Mouse (Mus musculus) heart, embryonic 11.5 days (tissue): ENCODE measurements around the gene Npepps. TPM values are rescaled to one million over a fixed set of nuclear protein-coding genes. Genes with fewer than 3 reads are reported as not detected.

ENCODE experiments used
- ATAC-seq: fragments of 200-750 bp; cut with Nextera tagmentation; replicated peaks from 2 replicates; pipeline ENCODE4 v1.8.0; 2017; ENCODE audit warnings: moderate library complexity; ENCODE audit not compliant: insufficient number of reproducible peaks, low FRiP score, low TSS enrichment
- H3K27ac ChIP-seq: fragments of 300-500 bp; sonication (generic); 2 replicates; pipeline ENCODE4 v1.5.1; 2014; ENCODE audit warnings: mild to moderate bottlenecking, low read depth, low read length
- H3K27me3 ChIP-seq: fragments of 300-500 bp; sonication (generic); 2 replicates; pipeline ENCODE4 v1.6.1; 2014; ENCODE audit warnings: mild to moderate bottlenecking, low read length, mixed read lengths; ENCODE audit not compliant: control insufficient read depth, insufficient read depth
- H3K36me3 ChIP-seq: fragments of 300-500 bp; sonication (generic); 2 replicates; pipeline ENCODE4 v1.6.1; 2014; ENCODE audit warnings: mild to moderate bottlenecking, low read length, moderate library complexity, mixed read lengths; ENCODE audit not compliant: control insufficient read depth, insufficient read depth
- H3K4me1 ChIP-seq: fragments of 300-500 bp; sonication (generic); 2 replicates; pipeline ENCODE4 v1.6.1; 2014; ENCODE audit warnings: low read length; ENCODE audit not compliant: control insufficient read depth, insufficient read depth
- H3K4me2 ChIP-seq: fragments of 300-500 bp; sonication (generic); 2 replicates; pipeline ENCODE4 v1.6.1; 2014; ENCODE audit warnings: mild to moderate bottlenecking, moderate library complexity
- H3K4me3 ChIP-seq: fragments of 300-500 bp; sonication (generic); 2 replicates; pipeline ENCODE4 v1.5.1; 2014; ENCODE audit warnings: low read depth, low read length
- H3K9ac ChIP-seq: fragments of 300-500 bp; sonication (generic); 2 replicates; pipeline ENCODE4 v1.6.1; 2014; ENCODE audit warnings: mild to moderate bottlenecking, low read depth, low read length, moderate library complexity
- H3K9me3 ChIP-seq: fragments of 300-500 bp; sonication (generic); replicated peaks from 2 replicates; pipeline ENCODE4 v1.6.1; 2016; ENCODE audit warnings: low read length; ENCODE audit not compliant: control insufficient read depth
- WGBS: fragments of 180-500 bp; shearing (Covaris S2); extraction: QIAGEN DNeasy Blood & Tissue Kit; methylation state at CpG from one replicate; pipeline ENCODE4 v1.1.7; 2014; ENCODE audit not compliant: insufficient replicate concordance; 5-methylcytosine and 5-hydroxymethylcytosine counted together
- polyA plus RNA-seq: library from polyadenylated mRNA; unstranded; fragments of >200 nt; fragmentation: Nextera tagmentation; extraction: Ambion mirVana; gene quantifications from 2 replicates; pipeline ENCODE4 v1.2.1, GENCODE M21; 2014

Gene Npepps
- polyA plus RNA-seq, 1 experiment from 2014 or later = 78.0 TPM

- Histone ChIP-seq H3K27ac (no peak overlapping the region), H3K9me3 (no peaks in the 10 kb centered on the region), H3K4me2 (0 out of 2 replicates have a peak overlapping the region, but pooled peaks have one; percentile 8), H3K36me3 (no peaks in the 10 kb centered on the region), H3K27me3 (no peaks in the 10 kb centered on the region), H3K4me1 (no peaks in the 10 kb centered on the region), H3K4me3 (no peak overlapping the region), H3K9ac (no peak overlapping the region)
- 66% methylated on average over 9 of the region's 9 CpGs for WGBS
- no peak for ATAC-seq
Measured at GRCm38 (mm10) chr11:97285852-97286775, 5.7 kb upstream of the Npepps start.

DNA sequence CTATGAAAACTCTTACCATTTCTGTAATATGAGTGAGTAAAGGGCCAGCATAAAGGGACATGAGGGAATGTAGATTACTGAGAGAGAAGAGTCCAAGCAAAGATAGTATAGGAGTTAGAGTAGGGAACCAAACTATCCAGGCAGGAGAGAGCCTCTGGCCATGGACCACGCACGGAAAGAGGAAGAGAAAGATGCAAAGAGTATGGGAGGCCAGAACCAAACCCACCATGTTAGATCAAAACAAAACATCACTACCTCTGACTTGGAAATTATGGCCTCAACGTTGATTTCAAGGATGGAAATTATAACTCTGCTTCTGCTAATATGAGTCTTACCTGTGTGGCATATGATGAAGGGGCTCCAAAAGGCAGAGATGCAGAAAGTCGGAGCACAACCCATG, 4.4 kb upstream of the Npepps start:
- Histone ChIP-seq H3K4me3 (no peak overlapping the region), H3K9me3 (no peaks in the 10 kb centered on the region), H3K4me1 (no peaks in the 10 kb centered on the region), H3K36me3 (no peaks in the 10 kb centered on the region), H3K4me2 (no peak overlapping the region), H3K9ac (no peak overlapping the region), H3K27me3 (no peaks in the 10 kb centered on the region), H3K27ac (no peak overlapping the region)
- WGBS = 76% methylated on average over 4 of the region's 4 CpGs
- ATAC-seq = no peak

- peaks cover 9% of the 10 kb centered on the region for H3K4me1 ChIP-seq
- H3K27me3 ChIP-seq = no peaks in the 10 kb centered on the region
- H3K36me3 ChIP-seq = no peaks in the 10 kb centered on the region
- ATAC-seq = no peak
- H3K4me2 ChIP-seq = no peak overlapping the region
- H3K27ac ChIP-seq = no peak overlapping the region
- WGBS = 82% methylated on average over 6 of the region's 6 CpGs
- no peaks in the 10 kb centered on the region for H3K9me3 ChIP-seq
- no peak overlapping the region for H3K4me3 ChIP-seq
- H3K9ac ChIP-seq = no peak overlapping the region
Measured at GRCm38 (mm10) chr11:97282179-97282578, 1.7 kb upstream of the Npepps start.

DNA sequence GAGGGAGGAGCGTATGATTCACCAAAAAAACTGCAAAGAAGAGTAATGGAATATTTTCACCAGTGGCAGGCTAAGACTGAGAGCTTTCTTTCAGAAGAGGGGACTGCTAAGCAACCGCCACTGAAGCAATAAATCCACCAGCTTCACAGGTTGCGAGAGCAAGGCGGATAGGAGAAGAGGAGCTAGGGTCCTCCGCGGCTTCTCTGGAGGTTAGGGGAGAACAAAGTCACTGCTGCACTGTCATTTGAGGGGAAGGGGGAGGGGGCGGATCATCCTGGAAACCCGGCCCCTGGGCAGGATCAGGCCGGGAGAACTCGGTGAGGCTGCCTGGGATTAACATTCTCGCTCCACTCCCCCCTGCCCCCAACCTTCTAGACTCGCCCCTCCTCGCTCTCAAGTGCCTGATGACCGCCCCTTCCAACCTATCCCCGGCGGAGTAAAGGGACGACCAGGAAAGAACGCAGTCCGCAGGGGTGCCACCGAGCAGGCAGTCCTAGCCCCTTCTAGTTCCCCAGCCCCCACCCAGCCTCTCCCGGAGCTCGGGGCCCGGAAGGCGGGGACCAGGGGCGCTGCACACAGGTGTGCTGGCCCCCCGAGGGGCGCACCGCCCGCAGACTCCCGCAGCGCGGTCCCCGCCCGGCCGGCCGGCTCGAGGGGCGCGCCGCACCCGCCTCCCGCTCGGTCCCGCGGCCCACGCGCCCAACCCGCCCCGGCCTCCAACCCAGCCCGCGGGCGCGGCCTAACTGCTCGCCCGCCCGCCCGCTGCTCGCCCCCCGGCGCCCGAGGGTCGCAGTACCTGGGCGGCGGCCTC, 828 bp downstream of the Npepps start:
- peak overlapping the region; percentile 99 for H3K9ac ChIP-seq
- WGBS = under 1% methylated on average over 57 of the region's 64 CpGs
- H3K27me3 ChIP-seq = no peaks in the 10 kb centered on the region
- peak overlapping the region; percentile 74 for H3K4me2 ChIP-seq
- no peaks in the 10 kb centered on the region for H3K36me3 ChIP-seq
- H3K4me3 ChIP-seq = peak overlapping the region; percentile 100
- ATAC-seq = peak; percentile 76
- no peaks in the 10 kb centered on the region for H3K9me3 ChIP-seq
- H3K4me1 ChIP-seq = peaks cover 14% of the 10 kb centered on the region
- H3K27ac ChIP-seq = peak overlapping the region; percentile 98

GRCm38 (mm10) chr11:97279040-97279404, 1.4 kb downstream of the Npepps start:
- Histone ChIP-seq H3K36me3 (no peaks in the 10 kb centered on the region), H3K4me1 (peaks cover 14% of the 10 kb centered on the region), H3K4me2 (peak overlapping the region; percentile 74), H3K27me3 (no peaks in the 10 kb centered on the region), H3K9me3 (no peaks in the 10 kb centered on the region), H3K4me3 (peak overlapping the region; percentile 100), H3K27ac (peak overlapping the region; percentile 98), H3K9ac (peak overlapping the region; percentile 99)
- no peak for ATAC-seq
- WGBS = 22% methylated on average over 11 of the region's 11 CpGs

DNA sequence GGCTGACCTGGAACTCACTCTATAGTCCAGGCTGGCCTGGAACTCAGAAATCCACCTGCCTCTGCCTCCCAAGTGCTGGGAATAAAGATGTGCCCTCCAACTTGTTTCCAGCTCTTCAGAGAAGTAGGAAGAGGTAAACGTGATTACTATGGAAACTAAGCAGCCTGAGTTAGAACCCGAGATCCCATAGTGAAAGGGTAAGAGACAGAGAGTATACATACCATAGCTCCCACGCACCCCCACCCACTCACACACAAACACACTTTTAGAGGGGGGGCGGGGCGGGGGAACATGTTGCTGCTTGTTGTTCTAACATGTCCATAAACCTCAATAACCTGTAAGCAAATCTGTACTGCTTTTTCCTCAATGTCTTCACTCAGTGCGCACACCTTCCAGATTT, 2.0 kb downstream of the Npepps start:
- H3K27me3 ChIP-seq = no peaks in the 10 kb centered on the region
- WGBS = 81% methylated on average over 6 of the region's 6 CpGs
- H3K27ac ChIP-seq = peak overlapping the region; percentile 98; the same call in 1 of the 2 replicates
- H3K4me3 ChIP-seq = peak overlapping the region; percentile 100
- peak overlapping the region; percentile 74 for H3K4me2 ChIP-seq
- peaks cover 14% of the 10 kb centered on the region for H3K4me1 ChIP-seq
- H3K9ac ChIP-seq = peak overlapping the region; percentile 99; the same call in 1 of the 2 replicates
- no peak for ATAC-seq
- H3K9me3 ChIP-seq = no peaks in the 10 kb centered on the region
- H3K36me3 ChIP-seq = no peaks in the 10 kb centered on the region

- Histone ChIP-seq H3K36me3 (no peaks in the 10 kb centered on the region), H3K9ac (no peak overlapping the region), H3K4me3 (no peak overlapping the region), H3K9me3 (no peaks in the 10 kb centered on the region), H3K27ac (no peak overlapping the region), H3K27me3 (no peaks in the 10 kb centered on the region), H3K4me2 (no peak overlapping the region), H3K4me1 (peaks cover 14% of the 10 kb centered on the region)
- WGBS = 74% methylated on average over 5 of the region's 5 CpGs
- no peak for ATAC-seq
Measured at GRCm38 (mm10) chr11:97277166-97277565, 3.3 kb downstream of the Npepps start.

GRCm38 (mm10) chr11:97276019-97276418, 4.4 kb downstream of the Npepps start:
- peaks cover 14% of the 10 kb centered on the region for H3K4me1 ChIP-seq
- ATAC-seq = no peak
- no peak overlapping the region for H3K4me3 ChIP-seq
- no peaks in the 10 kb centered on the region for H3K9me3 ChIP-seq
- H3K27ac ChIP-seq = no peak overlapping the region
- H3K4me2 ChIP-seq = no peak overlapping the region
- no peaks in the 10 kb centered on the region for H3K27me3 ChIP-seq
- H3K36me3 ChIP-seq = no peaks in the 10 kb centered on the region; the same call in 1 of the 2 replicates
- 37% methylated on average over 1 of the region's 1 CpGs for whole genome bisulfite sequencing
- no peak overlapping the region for H3K9ac ChIP-seq
